Mouse (Mus musculus) right cerebral cortex, postnatal 14 days (tissue): ENCODE measurements around the gene Gm49368.
"Not testable (repeated sequence)": the region's sequence is repeated elsewhere in the genome, so short reads cannot be mapped to it uniquely, and the experiment has no call there.

ENCODE experiments used
- DNase-seq: peaks from one replicate; pipeline ENCODE4 v3.0.0; 2022

The Gm49368 gene

DNA sequence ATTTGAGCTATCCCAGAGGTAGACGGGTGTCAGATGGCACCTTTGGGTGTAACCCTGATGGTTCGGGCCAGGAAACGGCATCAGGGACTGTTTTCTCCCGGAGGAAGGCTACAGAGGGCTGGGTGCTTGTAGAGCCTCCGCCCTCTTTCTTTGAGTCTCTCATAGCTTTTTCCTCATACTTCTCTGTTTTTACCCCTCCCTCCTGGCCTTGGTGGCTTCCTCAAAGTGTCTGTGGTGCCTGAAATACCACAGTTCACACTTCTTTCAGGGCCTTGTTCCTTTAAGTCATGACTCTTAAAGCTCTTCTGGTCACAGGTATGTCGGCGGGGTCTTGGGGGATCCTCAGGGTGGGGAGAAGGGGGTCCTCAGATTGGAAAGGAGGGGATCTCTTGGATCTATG, at the start of gene Gm49368, which contains the start of gene Itgam:
Gene Gm49368 (plus strand): TSS at position 228 of the 400 bp plus-strand sequence.
Gene Itgam (plus strand): TSS at position 185 of the 400 bp plus-strand sequence.
- DNase-seq: no peak

DNA sequence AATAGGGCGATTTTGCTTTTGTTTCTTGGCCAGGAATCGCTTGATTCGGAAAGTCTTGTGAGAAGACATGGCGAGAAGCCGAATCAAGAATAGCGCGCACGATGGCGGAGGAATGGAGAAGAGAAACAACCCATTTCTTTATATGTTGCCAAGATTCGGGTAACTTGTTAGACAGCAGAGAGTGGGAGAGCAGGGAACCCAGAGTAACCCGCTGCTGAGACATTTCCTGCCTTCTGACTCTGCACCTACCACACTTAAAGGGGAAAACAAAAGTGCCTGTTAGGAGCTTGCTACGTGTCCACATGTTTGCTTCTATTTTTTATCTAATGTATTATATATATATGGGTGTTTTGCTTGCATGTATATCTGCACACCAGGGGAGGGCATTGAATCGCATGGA, 49.4 kb upstream of the Gm49368 start:
- no peak for DNase-seq

- not testable (repeated sequence) for DNase-seq
Measured at GRCm38 (mm10) chr7:128016134-128016533, 46.3 kb upstream of the Gm49368 start.

- no peak for DNase-seq
Measured at GRCm38 (mm10) chr7:128016650-128017049, 45.8 kb upstream of the Gm49368 start.

- no peak for DNase-seq
Measured at GRCm38 (mm10) chr7:128018275-128018674, 44.2 kb upstream of the Gm49368 start.

DNA sequence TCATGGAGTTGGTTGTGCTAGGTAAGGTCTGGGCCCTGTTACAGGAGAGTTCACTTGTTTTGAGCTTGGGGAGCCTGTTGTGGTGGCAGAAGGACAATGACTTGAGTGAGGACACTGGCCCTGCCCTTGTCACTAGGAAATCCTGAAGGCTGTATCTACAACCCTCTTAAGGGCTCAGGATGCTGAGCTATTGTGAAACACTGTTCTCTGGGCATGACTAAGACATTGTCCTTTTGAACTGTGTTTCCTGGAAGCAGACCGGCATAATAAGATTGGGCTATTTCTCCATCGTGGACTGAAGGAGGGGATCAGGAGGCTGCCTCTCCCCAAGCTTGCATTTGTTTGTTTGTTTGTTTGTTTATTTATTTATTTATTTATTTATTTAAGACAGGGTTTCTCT, 43.3 kb upstream of the Gm49368 start:
- no peak for DNase-seq

GRCm38 (mm10) chr7:128022974-128023373, 39.5 kb upstream of the Gm49368 start:
- no peak for DNase-seq

DNA sequence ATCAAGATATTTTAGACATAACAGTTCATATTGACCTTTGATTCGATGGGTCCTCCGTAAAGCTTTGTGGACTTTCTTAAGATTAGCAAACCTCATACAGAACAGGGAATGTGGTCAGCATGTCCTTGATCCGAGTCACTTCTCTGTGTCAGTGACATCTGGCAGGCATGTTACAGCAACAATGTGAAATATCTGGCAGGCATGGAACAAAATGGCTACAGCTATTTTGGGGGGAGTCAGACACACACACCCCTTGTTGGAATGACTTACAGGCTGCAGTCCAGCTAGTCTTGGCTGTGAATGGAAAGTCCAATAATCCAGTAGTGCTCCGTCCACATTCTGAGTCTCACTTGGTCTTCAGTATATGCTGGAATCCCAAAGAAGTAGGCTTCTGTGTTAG, 38.9 kb upstream of the Gm49368 start:
- DNase-seq: no peak

DNA sequence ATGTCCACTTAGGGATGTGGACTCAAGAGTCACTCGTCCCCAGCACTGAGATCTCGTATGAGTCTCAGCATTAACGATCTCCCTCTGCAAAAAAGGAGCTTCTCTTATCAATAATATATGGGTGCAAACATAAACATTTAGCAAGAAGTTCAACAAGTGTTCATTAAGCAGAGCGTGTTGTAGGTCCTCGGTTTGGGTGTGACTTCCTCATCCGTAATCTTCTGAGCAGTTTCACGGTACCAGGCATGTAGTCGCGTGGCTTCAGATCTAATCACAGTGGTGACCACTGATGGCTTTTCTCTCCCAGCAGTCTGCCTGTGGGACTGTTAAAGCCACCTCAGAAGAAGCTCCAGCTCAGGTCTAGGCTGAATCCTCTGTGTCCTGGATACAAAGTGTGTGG, 38.1 kb upstream of the Gm49368 start:
- no peak for DNase-seq

DNA sequence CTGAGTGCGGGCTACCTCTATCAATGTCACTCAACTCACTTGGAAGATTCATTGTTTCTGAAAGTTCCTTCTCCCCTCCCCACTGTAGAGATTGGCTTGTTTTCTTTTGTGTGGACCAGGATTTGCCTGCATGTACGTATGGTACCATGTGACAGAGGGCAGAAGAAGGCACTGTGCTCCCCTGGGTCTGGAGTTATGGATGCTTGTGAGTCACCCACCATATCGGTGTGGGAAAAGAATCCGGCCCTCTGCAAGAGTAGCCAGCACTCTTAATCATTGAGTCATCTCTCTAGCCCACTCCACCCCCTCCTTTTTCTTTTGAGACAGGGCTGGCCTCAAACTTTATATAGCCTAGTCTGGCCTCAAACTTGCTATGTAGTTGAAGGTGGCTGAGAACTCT, 37.6 kb upstream of the Gm49368 start:
- no peak for DNase-seq

GRCm38 (mm10) chr7:128025381-128025780, 37.1 kb upstream of the Gm49368 start:
- DNase-seq: no peak

DNA sequence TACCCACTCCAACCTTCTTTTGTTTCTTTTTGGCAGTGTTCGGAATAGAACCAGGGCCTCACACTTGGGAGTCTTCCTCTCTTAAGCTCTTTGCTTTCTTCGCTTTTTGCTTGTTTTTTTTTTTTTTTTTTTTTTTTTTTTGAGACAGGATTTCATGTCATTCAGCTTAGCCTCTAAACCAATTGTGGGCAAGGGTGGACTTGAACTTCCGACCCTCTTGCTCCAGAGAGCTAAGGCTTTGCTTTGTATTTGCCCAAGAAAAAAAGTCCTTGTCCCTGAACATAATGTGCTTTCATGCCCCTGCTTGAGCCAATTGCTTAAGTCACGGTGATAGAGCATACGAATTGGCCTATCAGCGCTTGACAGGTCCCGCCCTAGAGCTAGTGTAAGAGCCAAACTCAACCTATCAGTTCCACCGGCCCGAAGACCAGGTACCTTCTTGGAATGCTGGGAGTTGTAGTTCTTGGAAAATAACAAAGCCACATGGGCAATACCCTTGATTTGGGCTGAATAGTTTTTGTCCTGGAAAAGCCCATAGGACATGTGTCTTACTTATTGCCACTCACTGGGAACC, 31.0 kb upstream of the Gm49368 start:
- no peak for DNase-seq

DNA sequence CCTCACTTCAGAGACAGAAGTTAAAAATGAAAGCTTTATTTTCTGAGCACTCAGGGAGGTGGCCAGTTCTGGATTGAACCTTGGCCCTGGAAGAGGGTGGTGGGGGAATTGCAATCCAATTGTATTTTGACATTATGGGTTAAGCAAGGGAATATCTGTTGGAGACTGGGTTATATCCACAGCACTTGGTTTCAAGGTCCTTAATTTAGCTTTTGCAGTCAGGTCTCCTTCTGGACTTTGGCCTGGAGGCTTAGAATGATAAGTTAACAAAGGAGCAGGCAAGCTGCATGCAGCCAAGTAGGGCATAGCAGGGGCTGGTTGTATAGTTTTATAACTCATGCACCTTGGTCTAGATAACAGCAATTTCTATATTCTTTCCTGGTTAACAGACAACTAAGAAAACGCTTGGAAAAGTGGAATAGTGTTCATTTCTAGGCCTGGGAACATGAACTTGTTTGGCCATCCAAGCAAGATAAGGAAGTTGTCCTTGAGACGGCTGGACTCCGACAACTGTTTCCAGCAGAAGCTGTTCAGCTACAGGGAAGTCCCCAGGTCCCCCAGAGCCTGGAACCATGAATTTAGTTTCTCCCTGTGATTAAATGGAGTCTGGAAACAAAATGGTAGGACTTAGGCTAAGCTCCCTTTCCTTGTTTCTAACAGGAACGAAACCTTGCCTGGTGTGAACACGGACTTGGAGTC, 30.0 kb upstream of the Gm49368 start:
- DNase-seq: no peak

- no peak for DNase-seq
Measured at GRCm38 (mm10) chr7:128032989-128033293, 29.5 kb upstream of the Gm49368 start.

DNA sequence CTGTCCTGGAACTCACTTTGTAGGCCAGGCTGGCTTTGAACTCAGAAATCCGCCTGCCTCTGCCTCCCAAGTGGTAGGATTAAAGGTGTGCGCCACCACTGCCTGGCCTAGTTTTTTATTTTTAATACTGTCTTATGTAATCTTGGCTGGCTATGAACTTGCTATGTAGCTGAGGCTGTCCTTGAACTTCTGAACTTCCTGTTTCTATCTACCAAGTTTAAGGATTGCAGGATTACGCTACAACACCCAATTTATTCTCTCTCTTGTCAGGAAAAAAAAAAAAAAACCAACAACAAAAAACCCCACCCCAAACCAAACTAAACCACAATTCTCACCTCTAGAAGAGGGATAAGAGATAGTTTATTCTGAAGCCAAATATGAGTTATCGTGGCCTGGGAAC, 28.9 kb upstream of the Gm49368 start:
- DNase-seq: no peak

DNA sequence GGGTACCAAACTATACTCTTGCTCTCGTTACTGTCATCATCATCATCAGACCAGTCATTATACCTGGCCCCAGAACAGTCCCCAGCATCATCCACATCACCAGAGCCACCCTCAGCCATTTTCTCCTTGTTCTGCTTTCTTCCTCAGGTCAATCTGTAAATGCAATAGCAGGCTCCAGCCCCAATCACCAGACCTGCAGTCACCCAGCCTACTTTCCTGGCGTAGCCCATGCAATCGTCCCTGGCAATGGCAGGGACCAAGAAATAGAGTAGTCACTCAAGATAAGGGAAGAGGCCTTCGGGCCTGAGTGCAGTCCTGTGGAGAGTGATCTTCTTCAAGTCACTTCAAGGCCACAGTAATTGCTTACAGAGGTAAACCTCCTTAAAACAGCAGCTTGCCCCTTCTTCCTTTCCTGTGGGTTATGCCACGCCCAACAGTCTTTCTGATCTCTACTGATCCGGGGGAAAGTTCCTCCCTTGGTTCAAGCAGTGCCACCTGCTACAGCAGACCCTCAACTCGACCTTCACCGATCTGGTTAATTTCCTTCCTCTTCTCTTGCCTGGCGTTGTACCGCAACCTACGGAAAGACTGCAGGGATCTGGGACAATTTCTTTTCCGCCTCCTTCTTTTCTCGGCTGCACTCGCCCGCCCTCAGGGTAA, 20.2 kb upstream of the Gm49368 start:
- DNase-seq: not testable (repeated sequence)

- no peak for DNase-seq
Measured at GRCm38 (mm10) chr7:128044142-128044785, 18.2 kb upstream of the Gm49368 start.

GRCm38 (mm10) chr7:128045640-128046039, 16.8 kb upstream of the Gm49368 start:
- DNase-seq: no peak

- DNase-seq: no peak
Measured at GRCm38 (mm10) chr7:128048819-128049218, 13.7 kb upstream of the Gm49368 start.

GRCm38 (mm10) chr7:128049254-128049653, 13.2 kb upstream of the Gm49368 start:
- no peak for DNase-seq

DNA sequence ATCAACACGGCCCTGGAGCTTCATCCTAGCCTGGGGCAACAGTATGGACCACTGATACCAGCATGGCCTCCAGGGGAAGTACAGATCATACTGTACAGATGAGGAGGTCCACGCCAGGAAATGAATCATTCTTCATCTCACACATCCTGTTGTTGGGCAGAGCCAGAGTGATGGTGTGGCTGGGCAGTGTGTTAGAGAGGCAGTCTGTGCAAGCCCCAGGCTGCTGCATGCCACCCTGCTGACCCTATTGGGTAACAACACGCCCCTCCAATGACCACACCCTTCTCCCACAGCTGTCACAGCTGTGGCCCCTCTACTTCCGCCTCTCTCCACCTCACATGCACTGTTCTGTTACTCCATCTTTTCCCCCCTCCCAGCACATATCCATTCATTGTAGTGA, 11.7 kb upstream of the Gm49368 start:
- DNase-seq: no peak

DNA sequence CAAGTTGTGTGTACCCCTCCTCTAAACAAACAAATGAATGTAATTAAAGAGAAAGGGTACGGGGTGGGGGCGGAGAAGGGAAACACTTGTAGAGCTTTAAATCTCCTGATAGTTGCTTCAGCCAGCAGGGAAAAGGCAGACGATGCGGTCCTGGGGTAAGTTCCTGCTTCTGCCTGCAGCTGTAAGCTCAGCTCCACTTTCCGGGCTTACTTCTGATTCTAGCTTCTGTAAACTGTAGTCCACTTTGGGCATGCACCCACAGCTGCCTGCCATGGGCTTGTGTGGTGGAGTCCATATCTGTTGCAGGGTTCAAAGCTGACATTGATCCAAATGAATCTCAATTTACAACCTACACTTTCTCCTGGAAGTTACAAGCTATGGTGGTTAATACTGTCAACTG, 9.4 kb upstream of the Gm49368 start:
- no peak for DNase-seq

DNA sequence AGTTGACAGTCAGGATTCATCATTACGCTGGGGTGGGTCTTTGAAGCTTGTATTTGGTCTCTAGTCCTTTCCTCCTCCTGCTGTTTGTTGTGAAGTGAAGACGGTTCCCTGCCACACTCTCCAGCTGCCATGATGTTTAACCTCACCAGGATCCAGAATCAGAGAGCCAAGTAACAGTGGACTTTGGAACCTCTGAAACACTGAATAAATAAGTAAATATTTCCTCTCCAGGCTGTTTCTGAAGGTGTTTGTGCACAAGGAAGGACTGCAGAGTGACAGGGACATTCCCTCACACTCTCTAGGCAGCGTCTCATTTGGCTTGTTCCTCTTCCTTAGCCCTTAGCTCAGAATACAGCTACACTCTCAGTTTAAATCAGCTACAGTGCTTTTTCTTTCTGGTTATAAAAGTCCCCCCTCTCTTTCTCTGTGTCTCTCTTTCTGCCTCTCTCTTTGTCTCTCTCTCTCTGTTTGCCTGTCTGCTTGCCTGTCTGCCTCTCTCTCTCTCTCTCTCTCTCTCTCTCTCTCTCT, 5.5 kb upstream of the Gm49368 start:
- DNase-seq: no peak

DNA sequence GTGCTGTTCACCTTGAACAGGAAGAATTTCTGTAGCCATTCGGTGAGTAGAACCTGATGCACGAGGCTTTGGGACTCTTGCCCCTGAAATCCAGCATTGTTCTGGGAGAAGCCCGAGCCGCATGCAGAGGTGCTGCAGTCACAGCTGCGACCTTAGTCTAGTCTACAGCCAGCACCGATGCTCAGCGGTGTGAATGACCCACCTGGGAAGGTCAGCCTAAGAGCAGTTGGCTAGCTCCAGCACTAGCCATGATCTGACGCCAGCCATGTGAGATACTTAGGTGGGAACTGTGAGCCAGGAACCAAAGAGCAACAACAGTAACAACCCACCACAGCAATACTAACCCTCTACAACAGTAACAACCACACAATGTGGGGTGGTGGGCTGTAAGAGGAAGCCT, 4.6 kb upstream of the Gm49368 start:
- no peak for DNase-seq
